Comparison of ENCODE assay signal across 17 mouse cellular contexts in the genomic region with DNA sequence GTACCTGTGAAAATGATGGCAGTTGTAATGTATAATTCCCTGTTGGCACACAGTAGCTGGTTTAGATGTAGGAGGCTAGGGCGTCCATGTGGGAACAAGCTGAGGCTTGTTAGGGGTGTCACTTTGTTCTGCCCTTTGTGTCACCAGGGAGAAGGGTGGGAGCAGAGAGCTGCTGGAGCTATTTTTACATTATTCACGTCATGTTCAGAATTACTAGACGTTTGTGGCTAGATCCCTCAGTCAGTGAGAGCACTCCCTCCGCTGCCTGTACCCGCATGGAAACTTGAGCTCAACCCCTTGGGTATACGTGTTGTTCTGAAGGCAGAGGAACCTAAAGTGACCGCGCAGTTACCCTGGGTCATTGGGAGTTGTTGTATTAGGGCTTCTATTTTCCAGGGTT. TPM values are rescaled to one million over a fixed set of nuclear protein-coding genes. Genes with fewer than 3 reads are reported as not detected.
DNase-seq lines count a peak whose midpoint lies in the region; ATAC-seq and TF ChIP-seq lines count a peak whose summit lies in the region.
"Had no signal": no experiment of that assay in that cellular context is flagged by ENCODE, and none has a peak within 500 bp of the region (broad histone marks: within the 10 kb centered on the region; RNA-seq: fewer than 3 reads in every experiment).

No protein-coding gene starts in this region.

- H3K27ac ChIP-seq in CH12.LX (ENCODE audit: insufficient read depth, low read depth), result peak overlapping the region; percentile 78
- H3K27ac ChIP-seq in heart, embryonic 11.5 days (ENCODE audit: low read depth, low read length), result peak overlapping the region; percentile 54
- no peak overlapping the region for H3K27ac ChIP-seq in left cerebral cortex, adult 2 months
- H3K27ac ChIP-seq: hindbrain, postnatal 0 days; midbrain, embryonic 12.5 days had no signal

- H3K4me2 ChIP-seq in CH12.LX (ENCODE audit: insufficient read depth, low read depth, poor library complexity, severe bottlenecking) (peak overlapping the region; percentile 38; the same call in 1 of the 2 replicates), myocyte (ENCODE audit: low read depth) (peak overlapping the region; percentile 55)
- no peak overlapping the region for H3K4me2 ChIP-seq in heart, embryonic 11.5 days
- H3K4me2 ChIP-seq: midbrain, embryonic 12.5 days had no signal

- peak overlapping the region; percentile 31; the same call in 1 of the 2 replicates for H3K9ac ChIP-seq in CH12.LX (ENCODE audit: insufficient read depth, low read depth)
- no peak overlapping the region for H3K9ac ChIP-seq in heart, embryonic 11.5 days (ENCODE audit: low read depth, low read length)
- H3K9ac ChIP-seq: midbrain, embryonic 12.5 days had no signal

- H3K79me2 ChIP-seq in CH12.LX (replicated peaks; ENCODE audit: control insufficient read depth, extremely low read depth, insufficient read depth, poor library complexity, severe bottlenecking) (peaks cover 7% of the 10 kb centered on the region), myocyte (ENCODE audit: control insufficient read depth, insufficient read depth) (peaks cover 65% of the 10 kb centered on the region)

- WGBS in heart, embryonic 11.5 days (ENCODE audit: insufficient replicate concordance), result 65% methylated on average over 8 of the region's 8 CpGs

- H3K9me3 ChIP-seq in CH12.LX (replicated peaks; ENCODE audit: low read length), result no peaks in the 10 kb centered on the region
- no peaks in the 10 kb centered on the region for H3K9me3 ChIP-seq in heart, embryonic 11.5 days (replicated peaks; ENCODE audit: control insufficient read depth, low read length)
- H3K9me3 ChIP-seq: midbrain, embryonic 12.5 days had no signal

- peaks cover 56 to 100% of the 10 kb centered on the region in 2 experiments for H3K4me1 ChIP-seq in CH12.LX (ENCODE audit: control insufficient read depth in 1 of 2, insufficient read depth in 2 of 2)
- peaks cover 57% of the 10 kb centered on the region for H3K4me1 ChIP-seq in heart, embryonic 11.5 days (ENCODE audit: control insufficient read depth, insufficient read depth, low read length)

- dilution Hi-C loops in CH12.LX (cut with MboI; ENCODE audit: extremely low pct_ligation_motif_present, extremely low pct_unique_long_range_greater_than_20kb, low sequenced_read_pairs), result no loop called here

- no peak overlapping the region for H3ac ChIP-seq in myocyte (ENCODE audit: control insufficient read depth, insufficient read length)

- H3K27me3 ChIP-seq in CH12.LX (replicated peaks) (no peaks in the 10 kb centered on the region), myocyte (ENCODE audit: control insufficient read depth, insufficient read depth, insufficient read length) (no peaks in the 10 kb centered on the region)
- no peaks in the 10 kb centered on the region for H3K27me3 ChIP-seq in heart, embryonic 11.5 days (ENCODE audit: control insufficient read depth, insufficient read depth, low read length)
- H3K27me3 ChIP-seq: midbrain, embryonic 12.5 days; Patski had no signal

- H3K4me3 ChIP-seq in CH12.LX (replicated peaks in 1 of 3; ENCODE audit: low read depth in 2 of 3, low read length in 2 of 3, poor library complexity in 1 of 3) (no peak overlapping the region), myocyte (no peak overlapping the region)
- H3K4me3 ChIP-seq in heart, embryonic 11.5 days (ENCODE audit: low read depth, low read length), result no peak overlapping the region
- no peak overlapping the region for H3K4me3 ChIP-seq in left cerebral cortex, adult 2 months
- H3K4me3 ChIP-seq: midbrain, embryonic 12.5 days had no signal

- in situ Hi-C loops in CH12.LX (cut with MboI; ENCODE audit: low pct_ligation_motif_present, low pct_unique_long_range_greater_than_20kb, low sequenced_read_pairs), result loop anchor here (10.0 kb wide), 1 partner anchor 134 kb away; no protein-coding TSS in a partner anchor

- TF ChIP-seq POLR2A in CH12.LX (IDR thresholded peaks at IDR 0.05; ENCODE audit: low read depth, low read length) (no peak), myocyte (IDR thresholded peaks at IDR 0.05; ENCODE audit: insufficient read length, low read depth) (no peak)

- TF ChIP-seq CTCF in CH12.LX (conservative IDR thresholded peaks at IDR 0.05 in 1 of 2, IDR thresholded peaks at IDR 0.05 in 1 of 2; ENCODE audit: low read depth in 2 of 2, low read length in 2 of 2), result no peak
- no peak for TF ChIP-seq CTCF in left cerebral cortex, adult 2 months (IDR thresholded peaks at IDR 0.05)

- TF ChIP-seq RAD21 in CH12.LX (IDR thresholded peaks at IDR 0.05; ENCODE audit: low read depth, low read length), result no peak; the same call in none of the 2 replicates

- peak; percentile 94 for DNase-seq in heart, adult 11 months
- no peak for DNase-seq in heart, postnatal 25 days (ENCODE audit: low spot score)
- DNase-seq in CH12.LX (ENCODE audit: extremely low read depth), result peak; percentile 95
- no peak for DNase-seq in left cerebral cortex, adult 2 months (ENCODE audit: extremely low spot score in 1 of 2, low spot score in 2 of 2)
- DNase-seq: adrenal gland, postnatal 36 days; cerebellum, adult 2 months; kidney, adult 2 months; kidney, postnatal 36 days; lung, adult 18-20 months had no signal

- no peak for ATAC-seq in heart, embryonic 11.5 days (replicated peaks; ENCODE audit: insufficient number of reproducible peaks, low FRiP score, low TSS enrichment)
- no peak for ATAC-seq in inflammation-experienced regulatory T-cells, adult 6 months
- ATAC-seq in activated CD4-positive, CD25-positive, alpha-beta regulatory T cell, adult 4 months, result no peak
- ATAC-seq: forebrain, embryonic 14.5 days; hindbrain, postnatal 0 days; Patski had no signal

- intact Hi-C loops in heart, postnatal 25 days (cut with DNase I), result no loop called here
- intact Hi-C loops in left cerebral cortex, adult 2 months (cut with DNase I), result loop anchor here (5.0 kb wide), 1 partner anchor 132 kb away; no protein-coding TSS in a partner anchor

- peak; percentile 88 for TF ChIP-seq EP300 in CH12.LX (IDR thresholded peaks at IDR 0.05; ENCODE audit: low read length)

- H3K36me3 ChIP-seq in CH12.LX (replicated peaks in 1 of 2; ENCODE audit: control insufficient read depth in 1 of 2, insufficient read depth in 1 of 2, low read length in 1 of 2) (peaks cover 8 to 43% of the 10 kb centered on the region in 2 experiments), myocyte (ENCODE audit: control insufficient read depth, insufficient read depth) (no peaks in the 10 kb centered on the region)
- no peaks in the 10 kb centered on the region for H3K36me3 ChIP-seq in heart, embryonic 11.5 days (ENCODE audit: control insufficient read depth, insufficient read depth, low read length)
- H3K36me3 ChIP-seq: midbrain, embryonic 12.5 days had no signal

TF ChIP-seq in CH12.LX, 34 proteins besides CTCF, POLR2A, EP300 and RAD21 (continues in another document):
- TF ChIP-seq HCFC1 (IDR thresholded peaks at IDR 0.05; ENCODE audit: low read depth, low read length), result no peak
- TF ChIP-seq ZNF384 (IDR thresholded peaks at IDR 0.05; ENCODE audit: low read depth, low read length), result no peak
- no peak for TF ChIP-seq E2F4 (IDR thresholded peaks at IDR 0.05; ENCODE audit: insufficient replicate concordance, low read depth, low read length)
- TF ChIP-seq CHD1 (IDR thresholded peaks at IDR 0.05; ENCODE audit: low read depth, low read length), result peak; percentile 97; the same call in 1 of the 2 replicates
- peak; percentile 97 for TF ChIP-seq ETS1 (conservative IDR thresholded peaks at IDR 0.05; ENCODE audit: low read depth, low read length)
- no peak for TF ChIP-seq SMC3 (IDR thresholded peaks at IDR 0.05; ENCODE audit: low read depth, low read length)
- TF ChIP-seq MYC (IDR thresholded peaks at IDR 0.05; ENCODE audit: low read depth, low read length), result peak; percentile 78
- peak; percentile 78 for TF ChIP-seq JUN (IDR thresholded peaks at IDR 0.05; ENCODE audit: insufficient read depth, low read depth, low read length)
- peak; percentile 69 for TF ChIP-seq BHLHE40 (IDR thresholded peaks at IDR 0.05; ENCODE audit: low read depth, low read length)
- peak; percentile 60; the same call in 1 of the 2 replicates for TF ChIP-seq CHD2 (IDR thresholded peaks at IDR 0.05; ENCODE audit: low read length)
- TF ChIP-seq TCF12 (IDR thresholded peaks at IDR 0.05; ENCODE audit: low read depth, low read length), result peak; percentile 64; the same call in 1 of the 2 replicates
- peak; percentile 45; the same call in 1 of the 2 replicates for TF ChIP-seq MAX (IDR thresholded peaks at IDR 0.05; ENCODE audit: low read length)

TF ChIP-seq in myocyte, 11 proteins besides CTCF, POLR2A, EP300 and RAD21:
- TF ChIP-seq POLR2AphosphoS2 (IDR thresholded peaks at IDR 0.05; ENCODE audit: insufficient read length, low read depth) (no peak), REST (IDR thresholded peaks at IDR 0.05; ENCODE audit: insufficient read depth, insufficient read length) (no peak), TCF12 (IDR thresholded peaks at IDR 0.05; ENCODE audit: insufficient read depth, poor library complexity, severe bottlenecking) (no peak), MAX (IDR thresholded peaks at IDR 0.05; ENCODE audit: low read depth) (no peak)

RNA-seq across cellular contexts. Expression of gene Ssbp3, which starts 58.4 kb away (rescaled TPM):
- 10 to 100 TPM; 41.6 to 45.0 TPM for total RNA-seq in heart, postnatal 25 days (2021)
- total RNA-seq in CH12.LX (2012; rRNA removed), result 32.4 and 34.2 TPM in 2 replicates
- total RNA-seq in CH12.LX (2014; rRNA removed), result 76.2 and 76.5 TPM in 2 replicates
- polyA plus RNA-seq in CH12.LX (2012; ENCODE audit: insufficient read length, low read depth), result 125 and 129 TPM in 2 replicates
- polyA plus RNA-seq in heart, embryonic 11.5 days (2014; fragmentation: Nextera tagmentation; extraction: Ambion mirVana), result 54.2 and 63.4 TPM in 2 replicates
- polyA plus RNA-seq in myocyte (2012; fragmentation: generic; extraction: Trizol), result 59.4 TPM
- polyA plus RNA-seq in inflammation-experienced regulatory T-cells, adult 6 months (2017; shearing (Covaris generic)), result 10 to 100 TPM; 36.1 to 45.6 (median 43.4) TPM
- 10 to 100 TPM; 42.9 to 48.0 TPM for polyA plus RNA-seq in activated CD4-positive, CD25-positive, alpha-beta regulatory T cell, adult 4 months (2017; shearing (Covaris generic))
- total RNA-seq in left cerebral cortex, adult 2 months (2021), result 100 to 1,000 TPM; 181 to 187 TPM

Comparison
In these comparisons a context has a peak if more than half of its experiments do, and no peak if none do; other contexts are left out.
1. DNase-seq: peak in heart, adult 11 months (single experiment) and CH12.LX (single experiment); none in heart, postnatal 25 days (single experiment) and left cerebral cortex, adult 2 months (0 of 2).